Mouse (Mus musculus) liver, embryonic 14.5 days (tissue): ENCODE data around the gene Vamp1. TPM values are rescaled to one million over a fixed set of nuclear protein-coding genes. Genes with fewer than 3 reads are reported as not detected.

Source experiments
- ATAC-seq: fragments of 200-750 bp; cut with Nextera tagmentation; 2 replicates; pipeline ENCODE4 v1.8.0; 2017; ENCODE audit warnings: moderate number of reproducible peaks, mild to moderate bottlenecking, moderate library complexity; ENCODE audit not compliant: insufficient read depth
- DNase-seq, 3 experiments: peaks; one replicate each; pipeline ENCODE4 v3.0.0-alpha.2; 2012 to 2013; ENCODE audit warnings: low read depth in 3 of 3, low spot score in 3 of 3
- H3K27ac ChIP-seq: fragments of 300-500 bp; sonication (generic); 2 replicates; pipeline ENCODE4 v1.5.1; 2014; ENCODE audit warnings: moderate library complexity, mild to moderate bottlenecking, control low read depth, inconsistent platforms
- H3K27me3 ChIP-seq: fragments of 300-500 bp; sonication (generic); 2 replicates; pipeline ENCODE4 v1.6.1; 2014; ENCODE audit warnings: mild to moderate bottlenecking, low read length, moderate library complexity; ENCODE audit not compliant: control insufficient read depth, insufficient read depth
- H3K36me3 ChIP-seq: fragments of 300-500 bp; sonication (generic); replicated peaks from 2 replicates; pipeline ENCODE4 v1.6.1; 2014; ENCODE audit warnings: low read depth; ENCODE audit not compliant: control insufficient read depth, insufficient read depth
- H3K4me1 ChIP-seq, 2 experiments: fragments of 200-500 bp in 1 of 2; fragments of 300-500 bp in 1 of 2; sonication (generic) in 1 of 2; replicated peaks; 2 replicates each; pipeline ENCODE4 v1.6.1; 2012 to 2014; ENCODE audit warnings: antibody characterized with exemption in 1 of 2, inconsistent platforms in 1 of 2, low read length in 1 of 2; ENCODE audit not compliant: control insufficient read depth in 2 of 2, insufficient read depth in 2 of 2
- H3K4me2 ChIP-seq: fragments of 300-500 bp; sonication (generic); 2 replicates; pipeline ENCODE4 v1.6.1; 2014; ENCODE audit warnings: low read depth, mild to moderate bottlenecking, control low read depth, moderate library complexity
- H3K4me3 ChIP-seq, 2 experiments: fragments of 200-500 bp in 1 of 2; fragments of 300-500 bp in 1 of 2; sonication (generic) in 1 of 2; 2 replicates each; pipeline ENCODE4 v1.5.1; 2012 to 2014; ENCODE audit warnings: low read depth in 2 of 2, low read length in 2 of 2, mild to moderate bottlenecking in 2 of 2, control low read depth in 1 of 2, inconsistent platforms in 1 of 2, moderate library complexity in 1 of 2; ENCODE audit not compliant: insufficient read depth in 1 of 2
- H3K9ac ChIP-seq: fragments of 300-500 bp; sonication (generic); replicated peaks from 2 replicates; pipeline ENCODE4 v1.6.1; 2014; ENCODE audit warnings: mild to moderate bottlenecking, control low read depth, moderate library complexity
- H3K9me3 ChIP-seq: fragments of 300-500 bp; sonication (generic); 2 replicates; pipeline ENCODE4 v1.6.1; 2016; ENCODE audit warnings: low read length, mixed read lengths; ENCODE audit not compliant: control insufficient read depth
- CTCF ChIP-seq: IDR thresholded peaks from 2 replicates; pipeline ENCODE4 v1.5.1; 2016; ENCODE audit warnings: antibody characterized with exemption, low read depth, control low read depth
- EP300 ChIP-seq: IDR thresholded peaks from 2 replicates; pipeline ENCODE4 v1.6.1; 2016; ENCODE audit warnings: antibody characterized with exemption, low read depth
- WGBS: fragments of 180-500 bp; shearing (Covaris S2); extraction: QIAGEN DNeasy Blood & Tissue Kit; methylation state at CpG from one replicate; pipeline ENCODE4 v1.1.7; 2014; ENCODE audit not compliant: insufficient replicate concordance; 5-methylcytosine and 5-hydroxymethylcytosine counted together
- polyA plus RNA-seq, 2 experiments: library from polyadenylated mRNA; depleted of rRNA in 1 of 2; stranded (reverse) in 1 of 2; unstranded in 1 of 2; fragments of >200 nt; fragmentation: Nextera tagmentation in 1 of 2; extraction: Ambion mirVana in 1 of 2; gene quantifications; 2 replicates each; pipeline versions ENCODE4 v1.2.1 to v1.2.3; 2012 to 2014

Gene Vamp1
- polyA plus RNA-seq, 2 experiments = 0.94 to 3.5 TPM

- Histone ChIP-seq H3K4me1 (no peaks in the 10 kb centered on the region), H3K36me3 (no peaks in the 10 kb centered on the region), H3K27ac (no peak overlapping the region), H3K9me3 (no peaks in the 10 kb centered on the region), H3K27me3 (peaks cover 4% of the 10 kb centered on the region), H3K4me3 (no peak overlapping the region), H3K4me2 (no peak overlapping the region), H3K9ac (no peak overlapping the region)
- 66% methylated on average over 1 of the region's 1 CpGs for WGBS
- DNase-seq = no peak
- TF ChIP-seq EP300 = no peak
- TF ChIP-seq CTCF = peak; percentile 12; the same call in 1 of the 2 replicates
- ATAC-seq = no peak
Observed at GRCm38 (mm10) chr6:125210436-125210835, 4.9 kb upstream of the Vamp1 start.

DNA sequence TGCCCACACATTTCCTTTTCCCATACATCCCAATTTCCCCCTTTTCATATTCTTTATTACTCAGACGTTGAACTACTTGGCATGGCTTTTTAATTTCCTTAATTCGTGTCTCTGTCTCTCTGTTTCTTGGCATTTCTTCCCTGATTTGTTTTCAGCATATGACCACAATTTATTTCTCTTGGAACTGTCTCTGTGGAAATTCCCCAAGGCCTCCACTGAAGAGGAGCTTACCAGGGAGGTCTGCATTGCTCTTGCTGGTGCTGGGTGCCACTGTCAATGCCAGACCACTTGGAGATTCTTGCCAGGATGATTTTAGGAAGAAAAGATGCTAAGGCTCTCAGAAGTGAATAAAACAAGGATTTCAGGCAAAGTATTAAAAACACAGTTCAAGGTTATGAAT, 2.7 kb upstream of the Vamp1 start:
- peaks cover 4% of the 10 kb centered on the region for H3K27me3 ChIP-seq
- DNase-seq = no peak
- H3K9ac ChIP-seq = no peak overlapping the region
- no peaks in the 10 kb centered on the region for H3K36me3 ChIP-seq
- H3K4me3 ChIP-seq = no peak overlapping the region
- no peak for TF ChIP-seq CTCF
- no peak for TF ChIP-seq EP300
- H3K27ac ChIP-seq = no peak overlapping the region
- peaks cover 0 to 1% of the 10 kb centered on the region in 2 experiments; a peak in 1 of 4 replicates for H3K4me1 ChIP-seq
- 17% methylated on average over 2 of the region's 2 CpGs for WGBS
- no peak overlapping the region for H3K4me2 ChIP-seq
- H3K9me3 ChIP-seq = no peaks in the 10 kb centered on the region
- ATAC-seq = no peak

DNA sequence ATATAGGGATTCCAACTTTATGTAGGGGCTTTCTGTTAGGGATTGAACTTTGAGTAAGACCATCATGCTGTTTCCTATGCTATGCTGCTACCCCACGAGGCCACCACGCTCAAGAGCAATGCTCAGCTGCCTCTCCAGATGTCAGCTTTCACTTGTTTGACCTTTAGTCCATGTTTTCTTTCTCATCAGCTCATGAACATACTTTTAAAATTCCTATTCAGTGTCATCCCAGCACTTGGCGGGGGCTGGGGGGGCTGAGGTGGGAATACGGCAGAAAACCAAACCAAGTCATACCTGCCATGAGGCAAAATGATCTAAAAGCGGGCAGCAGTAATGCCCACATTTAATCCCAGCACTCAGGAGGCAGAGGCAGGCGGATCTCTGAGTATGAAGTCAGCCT, 2.2 kb upstream of the Vamp1 start:
- H3K9me3 ChIP-seq = no peaks in the 10 kb centered on the region
- no peak overlapping the region for H3K27ac ChIP-seq
- H3K36me3 ChIP-seq = no peaks in the 10 kb centered on the region
- TF ChIP-seq EP300 (no peak), CTCF (no peak)
- no peak overlapping the region for H3K4me3 ChIP-seq
- H3K9ac ChIP-seq = no peak overlapping the region
- peaks cover 4% of the 10 kb centered on the region for H3K27me3 ChIP-seq
- no peak for DNase-seq
- peaks cover 0 to 1% of the 10 kb centered on the region in 2 experiments; a peak in 1 of 4 replicates for H3K4me1 ChIP-seq
- H3K4me2 ChIP-seq = no peak overlapping the region
- WGBS = 50% methylated on average over 6 of the region's 6 CpGs
- no peak for ATAC-seq

DNA sequence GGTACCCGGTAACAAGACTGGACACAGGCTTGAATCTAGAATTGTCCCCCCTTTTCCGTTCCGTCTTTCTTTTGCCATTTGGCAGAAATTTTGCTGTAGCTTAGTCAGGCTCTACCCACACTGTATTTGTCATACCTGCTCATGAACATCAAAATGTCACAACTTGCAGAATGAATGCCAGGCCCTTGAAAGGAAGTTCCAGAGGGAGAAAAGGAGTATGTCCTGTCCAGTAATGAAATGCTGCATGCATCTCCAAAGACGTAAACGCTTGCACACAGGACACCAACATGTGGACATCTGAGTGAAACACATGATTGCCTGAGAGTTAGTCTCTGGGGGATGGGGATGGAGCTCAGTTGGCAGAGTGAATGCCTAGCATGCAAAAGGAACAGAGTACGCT, 1.6 kb upstream of the Vamp1 start:
- no peaks in the 10 kb centered on the region for H3K36me3 ChIP-seq
- peaks cover 4% of the 10 kb centered on the region for H3K27me3 ChIP-seq
- no peaks in the 10 kb centered on the region for H3K9me3 ChIP-seq
- H3K9ac ChIP-seq = no peak overlapping the region
- no peak overlapping the region for H3K4me3 ChIP-seq
- H3K4me1 ChIP-seq = peaks cover 0 to 1% of the 10 kb centered on the region in 2 experiments; a peak in 1 of 4 replicates
- no peak overlapping the region for H3K27ac ChIP-seq
- no peak for ATAC-seq
- WGBS = 71% methylated on average over 6 of the region's 6 CpGs
- no peak for DNase-seq
- no peak for TF ChIP-seq EP300
- H3K4me2 ChIP-seq = no peak overlapping the region

DNA sequence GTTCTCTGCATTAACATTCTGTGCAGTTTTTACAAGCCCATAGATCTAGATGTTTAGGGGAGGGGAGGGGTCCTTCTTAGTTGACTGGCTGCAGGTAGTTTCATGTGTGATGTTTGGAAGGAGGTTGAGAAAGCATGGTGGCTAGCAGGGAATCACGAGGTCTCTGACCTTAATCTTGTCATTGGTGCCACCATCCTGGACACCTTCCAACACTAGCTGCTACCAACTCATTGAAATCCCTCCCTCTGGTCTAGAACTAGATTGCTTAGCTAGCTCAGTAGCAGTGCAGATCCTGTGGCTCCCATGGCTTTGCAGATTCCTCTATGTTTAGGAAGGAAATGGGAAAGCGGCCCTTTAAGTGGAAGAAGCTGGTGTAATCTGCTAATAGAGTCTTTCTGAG, 1.5 kb downstream of the Vamp1 start:
- no peak for TF ChIP-seq CTCF
- no peak for TF ChIP-seq EP300
- Histone ChIP-seq H3K4me3 (no peak overlapping the region; a peak in 1 of 4 replicates), H3K36me3 (no peaks in the 10 kb centered on the region), H3K4me2 (peak overlapping the region; percentile 88; the same call in 1 of the 2 replicates), H3K27me3 (peaks cover 4% of the 10 kb centered on the region), H3K27ac (no peak overlapping the region), H3K9me3 (no peaks in the 10 kb centered on the region), H3K4me1 (peaks cover 0 to 1% of the 10 kb centered on the region in 2 experiments; a peak in 1 of 4 replicates), H3K9ac (no peak overlapping the region)
- no peak for DNase-seq
- 54% methylated on average over 2 of the region's 2 CpGs for WGBS
- ATAC-seq = no peak
